12 mouse cellular contexts compared by ENCODE assay signal in the genomic region with DNA sequence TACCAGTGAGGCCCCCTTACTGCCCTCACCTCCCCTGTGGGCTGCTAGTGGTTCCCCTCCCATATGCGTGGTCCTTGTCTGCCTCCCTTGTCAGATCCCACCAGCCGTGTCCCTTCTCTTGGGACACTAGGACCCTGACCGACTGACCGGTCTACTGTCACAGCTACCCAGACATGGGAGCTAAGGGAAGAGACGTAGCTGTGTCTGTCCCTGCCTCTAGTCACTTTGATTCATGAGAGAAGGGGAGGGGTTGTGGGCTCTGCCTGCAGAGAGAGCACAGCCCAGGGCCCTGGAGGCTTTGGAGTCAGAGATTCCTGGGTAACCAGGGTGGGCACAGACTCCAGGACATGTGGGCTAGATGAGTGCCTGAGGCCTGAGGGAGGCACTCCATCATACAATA.
DNase-seq lines count a peak whose midpoint lies in the region; ATAC-seq and TF ChIP-seq lines count a peak whose summit lies in the region.
"Had no signal": no experiment of that assay in that cellular context is flagged by ENCODE, and none has a peak within 500 bp of the region (broad histone marks: within the 10 kb centered on the region; RNA-seq: fewer than 3 reads in every experiment).

No protein-coding gene starts in this region.

- no peaks in the 10 kb centered on the region for H3K36me3 ChIP-seq in forebrain, embryonic 11.5 days (ENCODE audit: control insufficient read depth, insufficient read depth, low read length)
- no peaks in the 10 kb centered on the region for H3K36me3 ChIP-seq in forebrain, embryonic 14.5 days (ENCODE audit: control insufficient read depth, insufficient read depth, low read length)
- H3K36me3 ChIP-seq in liver, embryonic 11.5 days (ENCODE audit: control insufficient read depth, insufficient read depth, low read length): no peaks in the 10 kb centered on the region
- no peaks in the 10 kb centered on the region for H3K36me3 ChIP-seq in liver, postnatal 0 days (replicated peaks; ENCODE audit: insufficient read depth, low read length)
- no peaks in the 10 kb centered on the region for H3K36me3 ChIP-seq in hindbrain, embryonic 13.5 days

- H3K9me3 ChIP-seq in forebrain, embryonic 11.5 days (ENCODE audit: control insufficient read depth, low read length): no peaks in the 10 kb centered on the region
- no peaks in the 10 kb centered on the region for H3K9me3 ChIP-seq in forebrain, embryonic 14.5 days (replicated peaks; ENCODE audit: control insufficient read depth, low read length)
- no peaks in the 10 kb centered on the region for H3K9me3 ChIP-seq in liver, embryonic 11.5 days (ENCODE audit: control insufficient read depth, low read length)
- no peaks in the 10 kb centered on the region for H3K9me3 ChIP-seq in liver, postnatal 0 days (ENCODE audit: low read length)
- H3K9me3 ChIP-seq in hindbrain, embryonic 13.5 days: no peaks in the 10 kb centered on the region

- peaks cover 8% of the 10 kb centered on the region for H3K27me3 ChIP-seq in forebrain, embryonic 11.5 days (ENCODE audit: control insufficient read depth, insufficient read depth, low read length)
- no peaks in the 10 kb centered on the region for H3K27me3 ChIP-seq in forebrain, embryonic 14.5 days (replicated peaks; ENCODE audit: control insufficient read depth, insufficient read depth, low read length)
- no peaks in the 10 kb centered on the region for H3K27me3 ChIP-seq in liver, embryonic 11.5 days (replicated peaks; ENCODE audit: control insufficient read depth, insufficient read depth, low read length)
- H3K27me3 ChIP-seq in liver, postnatal 0 days (ENCODE audit: insufficient read depth, low read length): no peaks in the 10 kb centered on the region
- no peaks in the 10 kb centered on the region; the same call in 1 of the 2 replicates for H3K27me3 ChIP-seq in hindbrain, embryonic 13.5 days

- DNase-seq in forebrain, embryonic 11.5 days (ENCODE audit: low spot score): no peak
- no peak for DNase-seq in forebrain, embryonic 14.5 days (ENCODE audit: low spot score)
- no peak for DNase-seq in liver, embryonic 11.5 days (ENCODE audit: low spot score)
- DNase-seq in liver, postnatal 0 days: no peak
- DNase-seq in neural tube, embryonic 10.5 days (ENCODE audit: extremely low spot score, low spot score): peak; percentile 54
- no peak for DNase-seq in gastrocnemius, adult 8-10 months (ENCODE audit: low spot score in 2 of 2)
- no peak for DNase-seq in frontal cortex, postnatal 25 days (ENCODE audit: low spot score in 2 of 2)
- DNase-seq: heart, adult 2 months; thymus, postnatal 14 days had no signal

- WGBS in forebrain, embryonic 11.5 days: 48% methylated on average over 5 of the region's 5 CpGs
- 60% methylated on average over 5 of the region's 5 CpGs for WGBS in forebrain, embryonic 14.5 days
- 42% methylated on average over 5 of the region's 5 CpGs for WGBS in liver, embryonic 11.5 days
- WGBS in liver, postnatal 0 days (ENCODE audit: insufficient replicate concordance): 72% methylated on average over 5 of the region's 5 CpGs
- whole genome bisulfite sequencing in hindbrain, embryonic 13.5 days: 11% methylated on average over 5 of the region's 5 CpGs

- H3K9ac ChIP-seq in forebrain, embryonic 11.5 days (ENCODE audit: low read length): peak overlapping the region; percentile 37; the same call in 1 of the 2 replicates
- no peak overlapping the region for H3K9ac ChIP-seq in forebrain, embryonic 14.5 days (ENCODE audit: low read length)
- H3K9ac ChIP-seq in liver, embryonic 11.5 days (ENCODE audit: low read depth, low read length): 0 out of 2 replicates have a peak overlapping the region, but pooled peaks have one; percentile 20
- no peak overlapping the region for H3K9ac ChIP-seq in liver, postnatal 0 days (replicated peaks)
- peak overlapping the region; percentile 49; the same call in 1 of the 2 replicates for H3K9ac ChIP-seq in hindbrain, embryonic 13.5 days

- no peak for TF ChIP-seq EP300 in liver, postnatal 0 days (IDR thresholded peaks at IDR 0.05; ENCODE audit: low read depth)

- no peak for ATAC-seq in forebrain, embryonic 11.5 days (replicated peaks; ENCODE audit: low FRiP score)
- ATAC-seq in forebrain, embryonic 14.5 days: no peak
- no peak for ATAC-seq in liver, embryonic 11.5 days (replicated peaks; ENCODE audit: low FRiP score)
- no peak for ATAC-seq in liver, postnatal 0 days
- ATAC-seq in hindbrain, embryonic 13.5 days (ENCODE audit: low FRiP score): no peak
- ATAC-seq: inflammation-experienced regulatory T-cells, adult 6 months had no signal

- no peak overlapping the region for H3K4me2 ChIP-seq in forebrain, embryonic 11.5 days (ENCODE audit: low read depth, low read length, severe bottlenecking)
- H3K4me2 ChIP-seq in forebrain, embryonic 14.5 days (ENCODE audit: low read length): no peak overlapping the region
- peak overlapping the region; percentile 77; the same call in 1 of the 2 replicates for H3K4me2 ChIP-seq in liver, embryonic 11.5 days
- no peak overlapping the region for H3K4me2 ChIP-seq in liver, postnatal 0 days (ENCODE audit: low read depth, low read length)
- H3K4me2 ChIP-seq in hindbrain, embryonic 13.5 days: no peak overlapping the region; the same call in 1 of the 2 replicates

- no peak overlapping the region for H3K4me3 ChIP-seq in forebrain, embryonic 11.5 days (ENCODE audit: low read depth, low read length)
- no peak overlapping the region for H3K4me3 ChIP-seq in forebrain, embryonic 14.5 days (ENCODE audit: low read depth, low read length)
- no peak overlapping the region for H3K4me3 ChIP-seq in liver, embryonic 11.5 days (ENCODE audit: low read depth, low read length)
- H3K4me3 ChIP-seq in liver, postnatal 0 days (ENCODE audit: low read depth, low read length): no peak overlapping the region
- H3K4me3 ChIP-seq in hindbrain, embryonic 13.5 days: no peak overlapping the region
- H3K4me3 ChIP-seq: heart, adult 2 months had no signal

- TF ChIP-seq CTCF in liver, postnatal 0 days (IDR thresholded peaks at IDR 0.05; ENCODE audit: low read depth): no peak

- peaks cover 77% of the 10 kb centered on the region for H3K4me1 ChIP-seq in forebrain, embryonic 11.5 days (replicated peaks; ENCODE audit: control insufficient read depth, insufficient read depth, low read length)
- peaks cover 69% of the 10 kb centered on the region for H3K4me1 ChIP-seq in forebrain, embryonic 14.5 days (ENCODE audit: control insufficient read depth, insufficient read depth, low read length)
- H3K4me1 ChIP-seq in liver, embryonic 11.5 days (replicated peaks; ENCODE audit: control insufficient read depth, insufficient read depth, low read length): peaks cover 69% of the 10 kb centered on the region
- peaks cover 31% of the 10 kb centered on the region for H3K4me1 ChIP-seq in liver, postnatal 0 days (ENCODE audit: insufficient read depth)
- H3K4me1 ChIP-seq in hindbrain, embryonic 13.5 days (replicated peaks): peaks cover 91% of the 10 kb centered on the region

- H3K27ac ChIP-seq in forebrain, embryonic 11.5 days (ENCODE audit: low read depth, low read length): no peak overlapping the region
- H3K27ac ChIP-seq in forebrain, embryonic 14.5 days (ENCODE audit: low read depth, low read length): no peak overlapping the region
- peak overlapping the region; percentile 99 for H3K27ac ChIP-seq in liver, embryonic 11.5 days (ENCODE audit: low read depth, low read length)
- no peak overlapping the region for H3K27ac ChIP-seq in liver, postnatal 0 days (ENCODE audit: low read depth)
- peak overlapping the region; percentile 85 for H3K27ac ChIP-seq in hindbrain, embryonic 13.5 days
- H3K27ac ChIP-seq: heart, adult 2 months; macrophage had no signal

Comparison
In these comparisons a context has a peak if more than half of its experiments do, and no peak if none do; other contexts are left out.
1. H3K27ac ChIP-seq: peak in liver, embryonic 11.5 days (single experiment) and hindbrain, embryonic 13.5 days (single experiment); none in forebrain, embryonic 11.5 days (single experiment), forebrain, embryonic 14.5 days (single experiment) and liver, postnatal 0 days (single experiment).
2. H3K9ac ChIP-seq: peak in forebrain, embryonic 11.5 days (single experiment), liver, embryonic 11.5 days (single experiment) and hindbrain, embryonic 13.5 days (single experiment); none in forebrain, embryonic 14.5 days (single experiment) and liver, postnatal 0 days (single experiment).